Mouse (Mus musculus) 3134 (cell line): ENCODE data around the gene Tpp1.

ENCODE experiments used
- DNase-seq: peaks from one replicate; pipeline ENCODE4 v3.0.0-alpha.2; 2011; ENCODE audit warnings: low spot score; ENCODE audit not compliant: insufficient read length; ENCODE audit errors: extremely low read depth

Tpp1 gene

DNA sequence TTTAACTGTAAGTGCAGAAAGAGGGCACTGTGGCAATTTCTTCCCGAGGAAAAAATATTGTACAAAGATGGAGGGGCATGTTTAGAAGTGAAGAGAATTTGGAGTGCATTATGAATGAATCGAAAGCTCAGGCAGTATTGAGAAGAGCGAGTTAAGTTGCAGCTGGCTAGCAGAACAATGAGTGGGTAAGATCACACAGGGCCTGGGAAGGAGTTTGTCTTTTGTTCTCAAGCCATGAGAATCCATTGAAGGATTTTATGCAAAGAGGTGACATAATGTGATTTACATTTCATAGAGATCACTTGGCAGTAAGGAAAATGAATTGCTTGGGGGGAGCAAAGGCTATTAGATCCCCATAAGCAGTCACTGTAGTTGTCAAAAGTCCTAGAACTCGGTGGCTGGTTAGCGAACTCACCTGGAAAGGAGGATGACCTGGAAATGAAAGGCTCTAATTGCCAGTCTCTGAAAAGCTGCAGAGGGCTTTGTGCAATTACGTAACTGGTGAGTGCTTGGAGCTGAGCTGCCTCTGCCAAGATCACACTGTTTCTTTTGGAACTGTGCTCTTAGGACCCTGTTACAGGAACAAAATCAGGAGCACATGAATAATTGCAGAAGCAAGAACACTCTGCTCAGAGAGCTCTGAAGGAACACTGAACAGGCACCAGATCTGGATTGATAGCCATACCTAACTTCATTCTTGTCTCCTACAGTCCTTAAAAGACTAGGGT, 23.2 kb downstream of the Tpp1 start:
- DNase-seq, result no peak

DNA sequence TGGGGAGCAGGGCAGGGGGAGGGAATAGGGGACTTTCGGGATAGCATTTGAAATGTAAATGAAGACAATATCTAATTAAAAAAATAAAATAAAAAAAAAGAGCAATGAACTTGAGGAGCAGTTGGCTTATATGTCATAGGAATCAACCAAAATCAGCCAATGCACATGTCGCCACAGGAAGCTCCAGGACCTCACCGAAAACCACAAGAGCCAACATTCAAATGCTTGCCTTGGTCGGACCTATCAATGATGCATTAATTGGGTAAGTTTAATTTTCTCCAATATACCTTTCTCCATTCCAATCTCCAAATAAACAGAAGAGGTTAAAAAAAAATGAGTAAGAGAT, 25.1 kb downstream of the Tpp1 start:
- no peak for DNase-seq

DNA sequence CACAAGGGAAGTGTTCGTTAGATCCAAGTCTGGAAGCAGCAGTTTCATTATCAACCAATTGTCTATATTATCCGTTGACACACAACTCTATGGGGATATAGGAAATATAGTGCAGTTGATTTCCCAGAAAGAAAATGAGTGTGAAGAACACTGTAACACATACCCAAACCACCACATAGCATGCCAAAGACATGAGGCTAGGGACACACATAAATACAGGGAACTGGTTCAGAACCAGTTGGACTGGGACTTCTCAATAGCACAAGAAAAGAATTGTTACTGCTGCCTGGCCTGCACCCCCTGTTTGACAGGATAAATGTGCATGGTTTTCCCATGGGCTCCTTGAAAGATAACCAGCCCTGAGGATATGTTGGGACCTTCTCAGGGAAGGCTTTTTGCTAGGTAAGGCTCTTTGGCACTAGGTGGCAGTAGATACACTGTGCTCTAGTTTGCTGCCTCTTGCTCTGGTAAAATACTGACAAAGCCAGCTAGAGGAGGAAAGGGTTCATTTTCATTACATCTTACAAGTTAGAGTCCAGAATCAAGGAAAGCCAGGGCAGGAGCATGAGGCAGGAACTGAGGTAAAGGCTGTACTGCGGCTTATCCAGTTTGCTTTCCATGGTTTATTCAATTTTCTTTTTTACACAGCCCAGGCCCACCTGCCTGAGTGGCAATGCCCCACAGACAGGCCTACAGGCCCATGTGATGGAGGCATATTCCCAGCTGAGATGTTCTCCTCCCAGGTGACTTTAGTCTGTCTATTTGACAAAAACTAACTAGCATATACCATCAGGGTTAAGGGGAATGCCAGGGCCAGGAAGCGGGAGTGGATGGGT, 25.7 kb downstream of the Tpp1 start:
- DNase-seq, result no peak

DNA sequence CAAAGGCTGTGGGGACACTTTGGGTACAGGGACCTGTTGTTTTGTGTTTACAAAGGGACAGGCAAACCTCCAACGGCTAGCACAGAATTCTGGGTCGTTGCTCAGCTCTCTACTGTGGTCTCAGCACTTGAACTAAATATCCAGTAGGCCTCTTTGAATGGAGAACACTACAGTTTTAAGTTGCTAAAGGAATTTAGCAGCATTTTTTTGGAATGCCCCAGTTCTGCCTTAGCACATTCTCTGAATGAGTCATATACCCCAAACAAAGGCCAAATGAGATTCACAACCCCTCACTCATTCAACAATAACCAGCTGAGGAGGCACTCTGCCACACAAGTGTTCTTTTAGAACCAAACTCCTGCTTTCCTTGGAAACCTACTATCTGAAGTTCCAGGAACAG, 30.1 kb downstream of the Tpp1 start:
- no peak for DNase-seq

DNA sequence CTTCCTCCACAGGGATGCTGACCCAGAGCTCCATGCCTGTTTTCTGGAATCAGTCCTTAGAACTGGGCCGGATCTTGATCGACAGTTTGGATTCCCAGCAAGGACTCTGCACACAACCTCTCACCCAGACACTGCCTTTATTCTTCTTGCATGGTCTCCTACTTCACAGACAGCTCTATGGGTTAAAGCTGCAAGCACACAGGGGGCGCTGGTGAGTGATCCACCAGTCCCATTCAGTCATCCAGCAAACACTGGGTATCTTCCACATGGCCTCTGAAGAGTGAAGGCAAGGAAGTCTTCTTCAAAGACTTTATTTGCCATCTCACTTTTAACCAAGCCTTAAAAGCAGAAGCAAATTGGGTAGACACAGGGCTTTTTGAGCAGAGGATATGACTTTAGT, 36.7 kb downstream of the Tpp1 start:
- no peak for DNase-seq

DNA sequence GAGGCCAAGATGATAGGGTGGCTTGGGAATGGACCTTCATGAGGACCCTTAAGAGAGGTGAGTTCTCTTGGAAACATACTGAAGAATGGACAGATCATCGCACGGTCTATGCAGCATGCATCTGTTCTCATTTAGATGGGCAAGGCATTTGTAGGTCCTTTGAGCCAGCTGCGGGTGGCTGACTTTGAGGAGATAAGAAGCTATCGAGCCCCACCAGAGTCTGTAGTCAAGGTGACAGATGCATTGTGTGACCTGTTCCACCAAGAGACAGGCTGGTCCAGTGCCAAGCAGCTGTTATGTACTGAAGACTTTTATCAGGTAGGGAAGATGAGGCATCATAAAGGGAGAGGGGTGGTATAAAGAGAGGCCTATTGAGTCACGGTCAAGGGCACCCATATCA, 43.3 kb downstream of the Tpp1 start:
- no peak for DNase-seq

DNA sequence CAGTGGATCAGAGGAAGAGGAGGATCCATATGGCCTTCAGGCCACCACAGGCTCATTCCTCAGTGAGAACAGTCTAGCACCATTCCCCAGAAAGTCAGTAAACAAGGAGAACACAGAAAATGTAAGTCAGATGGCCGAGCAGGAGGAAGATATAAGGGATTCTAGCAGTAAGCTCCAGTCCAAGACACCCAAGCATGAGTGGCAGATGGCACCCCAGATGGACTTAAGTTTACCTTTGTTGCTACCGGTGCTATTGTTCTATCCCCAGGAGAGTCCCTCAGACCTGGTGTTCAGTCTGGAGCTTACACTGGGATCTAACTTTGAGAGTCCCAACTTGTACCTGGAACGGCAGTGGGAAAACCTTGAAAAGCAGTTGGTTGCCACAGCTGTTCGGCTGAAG, 48.2 kb downstream of the Tpp1 start:
- no peak for DNase-seq

DNA sequence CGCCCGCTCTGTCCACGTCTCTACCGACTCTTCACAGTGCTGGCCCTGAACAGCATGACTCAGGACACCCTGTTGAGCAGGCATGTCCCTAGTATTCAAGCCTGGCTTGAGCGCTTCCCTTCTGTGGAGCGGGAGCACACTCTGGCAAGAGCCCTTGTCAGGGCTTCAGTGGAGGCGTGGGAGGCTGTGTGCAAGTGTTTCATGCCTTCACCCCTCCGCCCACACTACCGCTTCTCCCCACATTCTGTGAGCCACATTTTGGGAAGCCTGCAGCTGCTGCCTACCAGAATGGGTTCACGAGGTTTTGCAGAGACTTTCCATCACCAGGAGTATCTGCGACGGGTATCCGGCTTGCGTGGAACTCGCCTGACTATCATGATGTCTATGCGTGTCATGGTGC, 48.9 kb downstream of the Tpp1 start:
- DNase-seq, result no peak
